Mouse (Mus musculus) olfactory bulb, adult 2 months (tissue): ENCODE data around the gene Tmem117.

Source experiments
- CTCF ChIP-seq: fragments of 200-500 bp; IDR thresholded peaks from 2 replicates; pipeline ENCODE4 v1.5.1; 2012; ENCODE audit warnings: low read depth, mild to moderate bottlenecking, low read length, moderate library complexity; ENCODE audit not compliant: insufficient read depth
- POLR2A ChIP-seq: fragments of 200-500 bp; IDR thresholded peaks from 2 replicates; pipeline ENCODE4 v1.6.1; 2012; ENCODE audit warnings: mild to moderate bottlenecking, low read depth, low read length, moderate library complexity; ENCODE audit not compliant: insufficient read depth

DNA sequence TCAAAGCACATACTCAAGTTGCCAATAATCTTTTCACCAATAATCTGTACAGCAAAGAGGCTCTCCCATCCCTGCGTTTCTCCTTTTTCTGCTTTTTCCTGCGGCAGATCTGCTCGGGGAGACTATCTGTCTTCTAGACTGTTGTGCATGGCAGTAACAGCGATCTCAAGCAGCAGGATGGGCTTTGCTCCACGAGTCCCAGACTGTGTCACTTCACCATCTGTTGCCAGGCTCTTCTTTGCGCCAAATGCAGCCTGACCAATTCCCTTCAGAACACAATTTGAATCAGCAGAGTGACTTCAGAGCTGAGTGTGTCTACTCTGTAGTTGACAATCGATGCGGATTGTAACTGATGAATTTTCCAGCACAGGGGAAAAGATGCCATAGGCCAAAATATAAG is 415.0 kb downstream of the Tmem117 start:
- TF ChIP-seq CTCF, result no peak
- TF ChIP-seq POLR2A, result no peak
